Mouse (Mus musculus) forelimb bud, embryonic 11.5 days (tissue): ENCODE measurements around the gene Mras.

Experiments used
- DNase-seq: peaks from one replicate; pipeline ENCODE4 v3.0.0-alpha.2; 2012; ENCODE audit warnings: low read depth, low spot score

Gene Mras

DNA sequence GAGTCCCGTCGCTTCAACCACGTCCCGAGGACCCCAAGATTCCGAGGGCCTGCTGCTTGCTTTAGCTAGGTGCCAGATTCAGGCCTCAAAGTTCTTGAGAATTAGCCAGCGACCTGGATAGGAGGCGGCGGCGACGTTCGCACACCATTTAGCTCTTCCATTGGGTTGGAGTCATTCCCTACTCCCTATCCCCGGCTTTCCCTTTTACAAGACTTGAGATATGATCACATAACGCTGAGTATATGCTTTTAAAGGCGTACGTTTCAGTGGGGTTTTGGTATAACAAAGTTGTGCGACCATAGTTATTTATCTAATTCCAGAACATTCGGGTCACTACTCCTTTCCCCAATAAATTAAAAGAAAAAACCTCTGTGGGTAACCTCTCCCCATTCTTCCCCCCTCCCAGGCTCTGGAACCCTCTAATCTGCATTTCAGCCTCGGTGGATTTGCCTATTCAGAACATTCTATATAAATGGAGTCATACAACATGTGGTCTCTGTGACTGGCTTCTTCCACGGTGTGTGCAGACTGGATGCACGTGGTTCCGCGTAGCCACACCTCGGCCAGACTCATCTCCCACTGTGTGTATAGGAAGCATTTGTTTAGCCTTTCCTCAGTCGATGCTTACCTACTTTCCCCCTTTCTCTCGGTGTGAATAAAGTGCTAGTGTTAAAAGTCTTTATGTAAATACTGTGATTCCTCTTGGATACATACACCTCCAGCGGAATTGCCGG, at the start of gene Mras:
Mras (minus strand) TSS at position 351 of the 734 bp plus-strand sequence.
- DNase-seq = no peak

DNA sequence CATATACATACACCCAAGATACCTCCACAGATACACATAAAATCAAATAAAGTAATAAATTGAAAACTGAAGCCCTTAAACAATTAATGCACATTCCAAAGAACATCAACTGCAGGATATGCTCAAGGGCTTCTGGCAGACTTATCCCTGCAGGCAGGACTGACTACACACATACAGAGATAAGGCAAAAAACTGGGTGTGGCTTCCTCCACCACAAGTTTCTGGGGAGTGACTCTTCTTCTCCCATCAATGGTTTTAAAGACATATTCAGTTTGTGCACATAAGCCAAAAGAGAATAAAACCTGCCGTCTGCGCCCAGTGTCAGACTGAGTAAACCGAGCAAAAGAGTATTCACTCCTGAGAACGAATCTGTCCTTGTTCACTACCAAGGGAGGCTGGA, 48.0 kb upstream of the Mras start:
- DNase-seq = no peak

DNA sequence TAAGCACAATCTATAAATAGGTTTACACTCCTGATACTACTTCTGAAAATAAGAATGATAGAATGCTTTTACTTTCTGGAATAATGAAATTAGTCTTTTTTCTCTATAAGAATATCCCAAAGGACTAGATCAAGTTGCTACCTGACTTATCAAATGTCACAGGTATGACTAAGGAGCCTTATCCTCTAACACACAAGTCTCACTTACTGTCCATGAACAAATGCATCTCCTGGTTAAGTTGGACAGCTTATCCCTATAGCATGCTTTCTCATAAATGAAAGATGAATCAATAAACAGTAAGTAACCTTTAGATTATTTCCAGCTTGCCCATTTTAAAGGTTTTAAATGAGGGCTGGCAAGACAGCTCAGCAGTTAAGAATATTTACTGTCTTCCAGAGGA, 47.5 kb upstream of the Mras start:
- no peak for DNase-seq

DNA sequence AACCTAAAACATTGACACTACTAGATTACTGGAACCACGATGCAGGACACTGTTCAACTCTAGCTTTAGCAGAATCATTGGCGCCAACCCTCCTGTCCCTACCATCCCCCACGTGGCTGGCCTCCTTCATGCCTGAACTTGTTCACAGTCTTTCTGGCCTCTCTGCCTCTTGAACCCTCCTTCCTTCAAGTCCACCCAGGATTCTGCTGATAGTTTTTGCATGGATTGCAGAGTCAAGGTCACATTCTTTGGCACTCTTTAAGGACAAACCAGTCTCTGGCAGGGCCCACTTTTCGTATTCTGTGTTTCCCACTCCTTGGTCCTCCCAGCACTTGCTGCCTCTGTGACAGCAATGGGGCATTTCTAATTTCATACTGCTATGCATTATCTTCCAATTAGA, 46.0 kb upstream of the Mras start:
- no peak for DNase-seq

- no peak for DNase-seq
These were observed 43.6 kb upstream of the Mras start for GRCm38 (mm10) chr9:99480764-99481163.

DNA sequence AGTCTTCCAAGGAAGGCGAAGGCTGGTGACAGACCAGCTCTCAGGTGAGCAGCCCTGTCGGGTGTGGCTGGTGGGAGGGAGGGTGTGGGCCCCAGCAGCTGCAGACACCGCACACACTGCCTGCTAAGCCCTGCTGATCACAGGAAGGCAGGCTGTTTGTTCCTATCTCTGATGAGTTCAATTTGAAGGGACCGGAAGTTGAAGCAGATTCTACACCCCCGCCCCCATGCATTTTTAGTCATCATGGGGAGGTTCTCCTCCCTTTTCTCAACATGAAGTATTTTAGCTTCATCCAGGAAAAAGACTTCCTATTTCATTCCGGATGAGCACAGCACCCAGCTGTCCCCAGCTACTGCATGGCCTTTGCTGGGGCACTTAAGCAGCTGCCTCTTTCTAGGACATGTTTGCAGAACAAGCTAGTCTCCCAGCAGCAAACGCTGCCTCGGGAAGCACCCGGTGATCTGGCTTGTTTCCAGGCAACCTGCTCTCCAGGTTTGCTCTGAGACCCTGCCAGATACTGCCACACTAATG, 42.1 kb upstream of the Mras start:
- no peak for DNase-seq

DNA sequence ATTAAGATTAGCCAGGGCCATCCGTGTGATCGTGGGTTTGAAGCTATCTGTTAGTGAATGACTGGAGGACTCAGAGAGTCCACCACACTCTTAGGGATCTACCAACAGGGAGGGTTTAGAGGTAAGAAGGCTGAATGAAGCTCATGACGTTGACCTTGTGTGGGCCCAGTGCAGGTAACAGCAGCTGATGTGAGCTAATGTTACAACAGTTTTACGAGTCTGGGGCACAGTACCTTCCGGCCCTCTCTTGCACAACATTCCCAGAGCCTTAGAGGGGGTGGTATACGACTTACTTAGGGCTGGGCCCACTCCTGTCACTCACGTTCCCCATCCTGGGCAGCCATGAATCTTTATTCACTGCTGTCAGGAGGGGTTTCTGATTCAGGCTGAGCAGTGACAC, 34.2 kb upstream of the Mras start:
- DNase-seq = no peak

DNA sequence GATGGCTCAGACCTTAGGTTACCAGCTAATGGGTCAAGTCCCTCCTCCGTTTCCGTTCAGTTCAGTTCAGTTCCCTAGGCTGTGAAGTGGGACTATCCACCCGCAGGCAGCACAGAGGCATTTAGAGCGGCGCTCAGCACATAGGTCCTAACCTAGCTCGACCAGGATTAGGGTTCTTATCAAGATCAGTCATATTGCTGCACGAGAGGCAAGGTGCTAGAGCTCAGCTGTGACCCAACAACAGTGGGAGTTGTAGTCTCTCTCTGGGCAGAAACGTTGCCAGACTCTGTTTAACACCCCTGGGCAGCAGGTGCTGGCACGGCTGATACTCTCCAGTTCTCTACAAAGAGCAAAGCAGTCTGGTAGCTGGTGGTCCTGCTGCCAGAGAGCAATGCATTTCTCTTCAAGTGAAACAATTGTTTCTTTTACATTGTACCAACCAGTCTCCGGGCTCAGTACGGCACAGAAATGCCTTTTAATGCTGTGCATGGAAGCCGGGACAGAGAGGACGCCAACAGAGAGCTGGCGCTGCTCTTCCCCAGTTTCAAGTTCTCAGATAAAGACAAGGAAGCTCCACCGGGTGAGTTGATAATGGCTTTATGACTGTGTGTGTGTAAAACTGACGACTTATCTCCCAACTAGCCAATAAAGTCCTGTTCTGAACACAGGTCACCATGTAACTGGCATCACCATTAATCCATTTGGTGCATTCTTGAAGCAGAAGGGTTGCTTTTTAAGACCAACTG, 33.3 kb upstream of the Mras start:
- DNase-seq = no peak

GRCm38 (mm10) chr9:99469681-99470273, 32.6 kb upstream of the Mras start:
- no peak for DNase-seq

GRCm38 (mm10) chr9:99468572-99468971, 31.4 kb upstream of the Mras start:
- DNase-seq = no peak

DNA sequence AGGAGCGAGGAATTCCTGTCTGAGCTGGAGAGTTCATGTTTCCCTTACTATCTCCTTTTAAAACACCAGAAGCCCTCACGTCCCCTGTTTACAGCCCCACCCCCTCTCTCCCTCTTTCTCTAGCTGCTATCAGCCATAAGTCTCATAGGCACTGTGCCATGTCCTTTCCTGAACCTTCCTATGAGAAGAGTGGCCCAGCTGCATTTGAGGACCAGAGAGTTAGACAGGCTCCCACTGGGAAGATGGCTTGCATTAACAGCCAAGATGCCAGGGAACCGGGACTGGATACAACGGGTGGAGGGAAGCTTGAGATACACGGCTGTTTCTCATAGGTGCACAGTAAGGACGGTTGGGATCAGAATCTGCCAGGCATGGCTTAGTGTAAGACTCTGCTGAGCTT, 27.7 kb upstream of the Mras start:
- no peak for DNase-seq

- no peak for DNase-seq
These were observed 22.5 kb upstream of the Mras start for GRCm38 (mm10) chr9:99459730-99460129.

DNA sequence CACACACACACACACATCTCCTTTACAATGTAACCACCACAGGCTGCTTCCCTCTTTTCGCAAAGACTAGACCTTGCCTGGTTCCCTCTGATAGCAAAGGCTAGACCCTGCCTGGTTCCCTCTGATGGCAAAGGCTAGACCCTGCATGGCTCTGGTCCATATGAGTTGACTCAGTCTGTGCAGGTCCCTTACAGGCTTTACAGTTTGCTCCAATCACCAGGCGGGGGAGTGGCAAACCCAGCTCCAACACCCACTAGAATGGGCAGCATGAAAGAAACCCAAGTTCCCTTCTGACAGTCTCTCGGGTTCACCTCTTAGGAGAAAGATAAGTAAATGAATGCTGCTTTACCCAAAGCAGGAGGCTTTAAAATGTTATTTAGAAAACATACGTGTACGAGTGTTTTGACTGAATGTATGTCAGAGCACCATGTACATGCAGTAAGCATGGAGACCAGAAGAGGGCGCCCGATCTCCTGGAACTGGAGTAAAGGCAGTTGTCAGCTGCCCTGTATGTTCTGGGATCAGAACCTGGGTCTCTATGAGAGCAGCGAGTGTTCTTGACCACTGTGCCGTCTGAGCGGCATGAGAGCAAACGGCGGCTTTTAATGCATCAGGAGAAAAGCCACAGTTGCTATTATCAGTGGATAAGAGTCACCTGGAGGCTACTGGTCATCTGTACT, 21.5 kb upstream of the Mras start:
- DNase-seq = peak; percentile 63

- DNase-seq = no peak
These were observed 17.0 kb upstream of the Mras start for GRCm38 (mm10) chr9:99454211-99454610.

DNA sequence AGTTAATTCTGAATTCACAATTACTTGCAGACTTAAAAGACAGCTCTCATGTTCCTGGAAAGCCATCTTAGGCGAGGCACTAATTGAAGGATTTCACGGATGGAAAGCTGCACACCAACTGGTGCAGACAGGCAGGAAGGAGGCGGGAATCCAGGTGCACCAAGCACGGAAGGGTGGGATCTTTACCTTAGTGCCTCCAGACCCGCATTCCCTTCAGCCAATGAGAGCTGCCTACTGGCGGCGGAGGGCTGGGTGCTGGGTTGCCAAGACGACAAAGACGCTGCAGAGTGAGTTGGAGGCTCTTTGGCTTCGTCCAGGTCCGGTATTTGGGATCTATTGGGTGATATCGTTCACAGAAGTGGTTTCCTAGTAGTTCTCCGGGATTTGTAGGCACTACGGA, 14.0 kb upstream of the Mras start, which contains the start of gene Nme9:
Nme9 (plus strand) TSS at position 315 of the 400 bp plus-strand sequence.
- DNase-seq = no peak

GRCm38 (mm10) chr9:99449886-99450647, 12.9 kb upstream of the Mras start:
- DNase-seq = no peak

DNA sequence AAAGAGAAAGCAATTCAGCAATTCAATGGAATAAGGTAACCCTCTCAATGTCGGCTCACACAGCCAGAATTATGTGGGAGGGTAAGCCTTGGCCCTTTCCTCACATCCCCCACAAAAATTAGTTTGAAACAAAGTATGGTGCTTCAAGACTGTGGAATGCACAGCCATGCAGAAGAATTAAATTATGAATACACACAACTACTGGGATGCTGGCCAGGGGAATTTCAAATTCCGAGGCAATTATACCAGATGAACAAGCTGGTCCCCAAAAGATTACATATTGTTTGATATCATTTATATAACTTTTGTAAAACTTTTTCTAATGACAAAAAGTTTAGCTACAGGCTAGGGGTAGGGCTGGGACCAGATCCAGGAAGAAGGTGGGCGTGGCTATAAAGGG, 10.1 kb upstream of the Mras start:
- no peak for DNase-seq

DNA sequence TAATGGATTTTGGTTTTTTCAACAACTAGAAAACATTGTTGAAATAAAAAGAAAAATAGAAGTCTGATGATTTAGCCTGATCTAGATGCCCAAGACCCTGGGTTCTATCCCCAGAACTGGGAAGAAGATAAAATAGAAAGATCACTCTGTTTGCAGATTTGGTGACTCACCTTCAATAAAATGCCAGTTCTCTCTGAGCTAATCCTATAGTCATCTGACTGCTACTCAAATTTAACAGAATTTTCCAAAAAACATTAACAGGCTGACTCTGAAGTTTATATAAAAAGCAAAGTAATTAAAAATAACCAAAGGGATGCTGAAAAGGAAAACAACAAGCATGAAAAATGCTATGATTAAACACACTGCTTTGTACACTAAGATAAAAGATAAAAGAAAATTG, 9.1 kb upstream of the Mras start:
- DNase-seq = no peak

- DNase-seq = peak; percentile 39
These were observed 7.5 kb upstream of the Mras start for GRCm38 (mm10) chr9:99444590-99445178.

DNA sequence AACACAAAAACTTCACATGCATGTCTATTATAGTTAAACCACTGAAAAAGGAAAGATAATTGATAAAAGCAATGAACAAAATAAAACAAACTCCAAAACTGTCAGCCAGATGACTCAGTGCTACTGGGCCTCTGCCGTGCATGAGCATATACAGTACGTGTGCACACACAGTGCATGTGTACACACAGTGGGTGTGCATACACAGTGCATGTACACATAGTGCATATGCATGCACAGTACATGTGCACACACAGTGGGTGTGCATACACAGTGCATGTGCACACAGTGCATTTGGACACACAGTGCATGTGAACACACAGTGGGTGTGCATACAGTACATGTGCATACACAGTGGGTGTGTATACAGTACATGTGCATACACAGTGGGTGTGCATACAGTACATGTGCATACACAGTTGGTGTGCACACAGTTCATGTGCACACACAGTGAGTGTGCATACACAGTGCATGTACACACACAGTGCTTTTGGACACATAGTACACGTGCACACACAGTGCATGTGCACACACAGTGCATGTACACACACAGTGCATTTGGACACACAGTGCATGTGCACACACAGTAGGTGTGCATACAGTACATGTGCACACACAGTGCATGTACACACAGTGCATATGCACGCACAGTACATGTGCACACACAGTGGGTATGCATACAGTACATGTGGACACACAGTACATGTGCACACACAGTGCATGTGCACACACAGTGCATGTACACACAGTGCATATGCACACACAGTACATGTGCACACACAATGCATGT, 4.7 kb upstream of the Mras start:
- DNase-seq = no peak
